Mouse (Mus musculus) myocyte (in vitro differentiated cells): ENCODE results near the gene Slc37a3.

Experiments used
- E2F4 ChIP-seq: IDR thresholded peaks from one replicate; pipeline ENCODE4 v1.6.1; 2011; ENCODE audit warnings: mild to moderate bottlenecking, control low read depth, moderate library complexity; ENCODE audit not compliant: insufficient read depth
- MAX ChIP-seq: IDR thresholded peaks from one replicate; pipeline ENCODE4 v1.6.1; 2011; ENCODE audit warnings: low read depth, mild to moderate bottlenecking, control low read depth
- MYOD1 ChIP-seq, 3 experiments: IDR thresholded peaks; one replicate each; pipeline ENCODE4 v1.6.1; 2011; ENCODE audit warnings: control low read depth in 2 of 3, low read depth in 2 of 3, mild to moderate bottlenecking in 2 of 3, moderate library complexity in 1 of 3; ENCODE audit not compliant: insufficient read length in 2 of 3, control insufficient read depth in 1 of 3
- POLR2A ChIP-seq: IDR thresholded peaks from one replicate; pipeline ENCODE4 v1.6.1; 2011; ENCODE audit warnings: low read depth, mild to moderate bottlenecking, control low read depth, moderate library complexity; ENCODE audit not compliant: insufficient read length
- TCF12 ChIP-seq: IDR thresholded peaks from one replicate; pipeline ENCODE4 v1.6.1; 2011; ENCODE audit warnings: mild to moderate bottlenecking, control low read depth; ENCODE audit not compliant: poor library complexity, insufficient read depth, severe bottlenecking

- TF ChIP-seq TCF12 (no peak), E2F4 (no peak), POLR2A (no peak), MYOD1 (IDR thresholded peaks at IDR 0.05; ENCODE audit: control insufficient read depth in 1 of 3, insufficient read length in 2 of 3, low read depth in 2 of 3) (no peak), MAX (no peak)
These were observed 76.0 kb downstream of the Slc37a3 start for GRCm38 (mm10) chr6:39301484-39301883.
